Mouse (Mus musculus): Measurements from ENCODE around the gene Wdr18.

Gene Wdr18

DNA sequence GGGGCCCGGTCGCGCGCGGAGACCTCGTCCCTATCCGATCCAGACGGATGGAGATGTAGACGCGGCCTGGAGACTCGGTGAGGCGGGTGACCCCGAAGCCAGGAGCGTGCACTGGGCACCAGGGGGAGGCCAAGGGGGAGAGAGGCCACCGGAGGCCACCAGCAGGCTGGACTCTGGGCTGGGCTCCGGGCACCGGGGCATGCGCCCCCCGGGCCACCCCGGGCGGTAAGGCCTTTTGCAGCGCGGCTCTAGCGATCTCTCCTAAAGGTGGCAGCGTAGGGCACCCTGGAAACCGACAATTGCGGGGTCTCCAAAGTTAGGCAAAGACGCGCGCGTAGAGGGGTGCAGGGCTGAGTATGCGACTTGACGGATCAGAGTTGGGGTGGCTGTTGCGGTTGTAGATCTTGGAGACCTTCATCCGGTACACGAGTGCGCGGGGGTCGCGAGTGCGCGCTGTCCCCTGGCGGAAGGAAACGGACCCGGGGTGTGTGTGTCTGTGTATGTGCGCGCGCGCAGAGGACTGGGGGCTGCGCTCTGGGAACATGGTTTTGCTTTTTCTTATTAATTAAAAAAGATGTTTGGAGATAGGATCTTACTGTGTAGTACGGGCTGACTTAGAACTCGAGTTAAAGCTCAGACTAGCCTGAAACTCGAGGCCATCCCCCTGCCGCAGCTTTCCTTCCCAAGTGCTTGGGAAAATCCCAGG, 32.5 kb upstream of the Wdr18 start:
- DNase-seq, result peak; percentile 86

DNA sequence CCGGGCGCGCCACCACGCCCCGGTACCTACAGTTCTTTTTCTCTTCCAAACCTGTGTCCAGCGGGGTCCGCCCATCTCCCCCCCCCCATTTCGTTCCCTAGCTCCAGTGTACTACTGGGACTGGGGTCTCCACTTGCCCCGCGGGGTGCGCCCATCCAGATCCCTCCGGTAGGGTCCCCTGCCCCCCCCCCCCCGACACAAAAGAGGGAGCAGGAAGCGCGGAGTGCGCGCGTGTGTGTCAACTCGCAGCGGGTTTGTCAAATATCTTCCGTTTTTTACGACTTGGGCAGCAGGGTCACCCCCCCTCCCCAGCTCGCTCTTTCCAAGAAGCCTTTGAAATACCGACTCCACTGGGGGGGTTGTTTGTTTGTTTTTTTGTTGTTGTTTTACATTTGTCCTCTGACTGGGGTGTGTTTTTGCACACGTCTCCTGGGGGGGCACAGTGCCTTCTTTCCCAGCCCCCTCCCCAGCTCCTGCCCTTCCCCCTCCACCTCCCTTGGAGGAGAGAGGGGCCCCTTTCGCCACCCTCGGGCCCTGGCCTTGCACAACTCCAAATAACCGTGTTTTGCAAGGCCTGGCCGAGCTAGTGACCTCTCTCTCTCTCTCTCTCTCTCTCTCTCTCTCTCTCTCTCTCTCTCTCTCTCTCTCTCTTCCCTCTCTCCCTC, 31.8 kb upstream of the Wdr18 start:
- peak; percentile 40 for DNase-seq

DNA sequence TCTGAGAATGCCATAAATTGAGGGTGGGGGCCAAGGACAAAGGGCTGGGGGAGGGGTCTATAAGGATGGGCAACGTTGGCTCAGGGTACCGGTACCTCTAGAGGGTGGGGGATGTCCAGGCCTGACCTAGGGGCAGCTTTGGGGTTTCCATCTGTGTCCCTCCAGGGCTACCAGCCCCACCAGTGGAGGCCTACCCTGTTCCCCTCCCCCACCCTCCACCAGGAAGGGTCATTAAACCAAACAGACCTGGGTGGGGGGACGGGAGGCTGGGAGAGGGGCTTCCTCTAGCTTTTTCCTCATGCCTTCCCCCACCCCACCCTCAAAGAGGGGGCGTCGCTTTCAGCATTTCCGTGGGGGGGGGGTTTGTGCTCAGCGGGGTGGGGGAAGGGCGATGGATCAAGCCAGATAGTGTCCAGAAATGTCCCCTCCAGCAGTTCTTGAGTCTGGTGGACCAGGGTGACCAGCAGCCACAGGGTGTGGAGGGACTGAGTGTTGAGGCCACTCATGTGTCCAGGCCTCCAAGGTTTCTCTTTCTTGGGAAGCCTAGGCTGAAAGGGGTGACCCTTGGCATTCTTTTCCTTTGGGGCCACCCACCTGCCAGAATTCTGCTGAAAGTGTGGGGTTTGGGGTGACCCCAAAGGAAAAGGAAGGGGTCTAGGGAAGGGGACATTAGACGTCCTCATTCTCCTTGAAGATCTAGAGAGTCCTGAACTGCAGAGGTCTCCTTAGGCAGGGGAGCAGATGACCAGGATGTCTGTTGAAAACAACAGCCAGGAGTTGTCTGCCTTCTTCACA, 30.8 kb upstream of the Wdr18 start:
- DNase-seq, result no peak

DNA sequence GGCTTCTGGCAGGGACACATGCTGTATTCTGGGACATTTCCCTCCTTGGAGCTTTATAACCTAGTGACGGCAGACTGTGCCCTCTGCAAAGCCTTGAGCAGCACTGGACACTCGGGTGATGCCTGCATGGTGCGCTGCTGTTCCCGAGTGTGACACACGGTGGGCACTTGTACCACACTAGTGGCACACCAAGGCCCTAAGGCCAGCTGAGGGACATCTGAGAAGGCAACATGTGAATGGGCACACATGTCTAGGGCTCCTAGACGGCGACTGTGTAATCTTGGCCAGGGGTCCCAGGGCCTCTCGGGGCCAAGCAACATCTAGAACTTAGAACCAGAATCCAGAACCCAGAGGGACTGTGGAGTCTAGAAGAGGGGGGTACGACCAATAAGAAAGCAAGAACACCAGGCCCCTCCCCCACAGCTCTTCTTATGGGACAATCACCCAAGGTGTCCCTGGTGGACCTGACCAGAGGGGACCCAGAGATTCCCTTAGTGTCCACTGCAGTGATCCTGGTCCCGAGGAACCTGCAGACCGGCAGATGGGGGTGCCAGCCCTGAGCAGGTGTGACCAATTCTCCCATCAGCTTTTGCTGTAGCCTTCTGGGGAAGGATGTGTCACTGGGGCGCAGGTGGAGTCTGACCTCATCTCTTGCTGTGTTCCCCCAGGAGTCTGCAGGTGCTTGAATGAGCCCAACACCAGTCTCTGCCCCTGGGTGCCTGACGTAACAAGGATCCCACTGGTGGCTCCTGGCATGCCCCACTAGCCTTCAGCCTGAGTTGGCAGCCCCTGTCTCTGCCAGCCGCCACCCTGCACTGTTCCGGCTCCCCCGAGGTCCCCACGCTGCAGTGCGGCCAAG, 29.8 kb upstream of the Wdr18 start:
- no peak for DNase-seq

DNA sequence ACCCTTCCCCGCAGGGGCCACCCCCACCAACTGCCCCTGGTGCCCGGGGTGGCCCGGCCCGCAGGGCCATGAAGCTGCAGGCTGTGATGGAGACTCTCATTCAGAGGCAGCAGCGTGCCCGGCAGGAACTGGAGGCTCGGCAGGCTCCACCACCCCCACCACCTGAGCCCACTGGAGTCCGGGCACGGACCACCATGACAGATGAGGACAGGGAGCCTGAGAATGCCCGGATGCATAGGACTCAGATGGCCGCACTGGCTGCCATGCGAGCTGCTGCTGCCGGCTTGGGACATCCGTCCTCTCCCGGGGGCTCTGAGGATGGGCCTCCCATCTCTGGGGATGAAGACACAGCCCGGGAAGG, 29.1 kb upstream of the Wdr18 start:
- no peak for DNase-seq

DNA sequence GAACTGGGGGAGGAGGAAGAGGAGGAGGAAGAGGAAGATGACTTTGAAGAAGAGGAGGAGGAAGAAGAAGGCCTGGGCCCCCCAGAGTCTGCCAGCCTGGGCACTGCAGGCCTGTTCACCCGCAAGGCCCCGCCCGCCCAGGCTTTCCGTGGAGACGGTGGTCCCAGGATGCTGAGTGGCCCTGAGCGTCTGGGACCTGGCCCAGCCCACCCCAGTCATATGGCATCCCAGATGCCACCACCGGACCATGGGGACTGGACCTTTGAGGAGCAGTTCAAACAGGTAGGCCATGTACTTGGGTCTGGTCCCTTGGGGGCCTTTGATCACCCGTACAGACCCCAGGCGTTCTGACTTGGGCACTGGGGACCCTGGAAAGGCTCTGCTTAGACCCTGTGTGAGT, 28.2 kb upstream of the Wdr18 start:
- DNase-seq, result no peak

DNA sequence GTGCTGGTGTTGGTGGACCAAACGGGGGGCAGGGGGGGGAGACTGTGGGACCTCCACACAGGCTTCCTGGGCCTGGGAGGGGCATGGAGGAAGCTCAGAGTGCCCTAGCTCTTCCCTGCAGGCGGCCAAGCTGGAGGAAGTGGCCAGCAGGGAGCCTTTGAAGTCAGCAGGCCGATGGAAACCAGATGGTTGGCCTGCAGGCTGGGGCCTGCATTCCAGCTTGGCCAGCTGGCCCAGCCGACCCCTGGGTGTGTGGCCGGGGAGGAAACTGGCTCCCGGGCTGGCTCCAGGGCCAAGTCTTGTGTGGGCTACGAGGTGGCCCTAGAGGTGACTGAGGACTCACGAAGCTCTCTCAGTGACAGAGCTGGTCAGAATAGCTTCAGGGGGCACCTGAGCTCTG, 27.2 kb upstream of the Wdr18 start:
- no peak for DNase-seq

DNA sequence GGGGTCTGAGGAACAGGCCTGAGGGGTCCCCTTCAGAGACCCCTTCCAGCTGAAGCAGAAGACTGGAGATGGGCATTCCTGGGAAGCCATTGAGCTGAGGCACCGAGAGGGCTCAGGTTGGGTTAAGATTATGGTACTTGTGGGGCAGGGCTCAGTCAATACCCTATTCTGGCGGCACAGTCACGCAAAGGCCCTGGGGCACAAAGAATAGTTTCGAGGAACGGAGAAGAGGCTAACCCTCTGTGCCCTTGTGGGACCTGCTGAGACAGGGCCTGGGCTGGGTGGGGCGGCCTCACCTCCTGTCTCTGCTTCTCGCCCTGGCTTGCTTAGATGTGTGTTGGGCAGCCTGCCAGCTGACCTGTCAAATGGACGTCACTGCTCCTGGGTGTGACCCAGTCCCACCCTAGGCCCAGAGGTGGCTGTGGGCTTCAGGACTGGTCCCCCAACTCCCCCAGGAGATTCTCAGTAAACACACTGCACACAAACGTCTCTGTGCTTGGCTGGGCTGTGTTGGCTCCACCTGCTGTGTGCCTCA, 26.7 kb upstream of the Wdr18 start:
- no peak for DNase-seq

DNA sequence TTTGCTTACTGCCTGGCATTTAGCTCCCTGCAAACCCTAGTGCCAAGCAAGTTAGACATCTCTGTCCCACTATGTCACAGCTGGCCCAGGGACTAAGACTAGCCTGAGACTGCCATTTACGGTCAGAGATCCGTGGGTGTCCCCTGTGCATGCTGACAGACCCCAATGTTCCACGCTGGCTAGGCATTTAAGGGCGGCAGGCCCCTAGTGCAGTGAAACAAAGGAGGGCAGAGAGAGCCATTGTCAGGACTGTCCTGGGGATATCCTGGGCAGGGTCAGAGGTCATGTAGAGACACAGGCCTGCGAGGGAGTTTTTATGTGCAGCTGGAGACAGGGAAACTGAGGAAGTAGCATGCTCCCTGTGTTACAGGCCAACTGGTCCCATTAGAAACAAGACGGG, 26.1 kb upstream of the Wdr18 start:
- no peak for DNase-seq

DNA sequence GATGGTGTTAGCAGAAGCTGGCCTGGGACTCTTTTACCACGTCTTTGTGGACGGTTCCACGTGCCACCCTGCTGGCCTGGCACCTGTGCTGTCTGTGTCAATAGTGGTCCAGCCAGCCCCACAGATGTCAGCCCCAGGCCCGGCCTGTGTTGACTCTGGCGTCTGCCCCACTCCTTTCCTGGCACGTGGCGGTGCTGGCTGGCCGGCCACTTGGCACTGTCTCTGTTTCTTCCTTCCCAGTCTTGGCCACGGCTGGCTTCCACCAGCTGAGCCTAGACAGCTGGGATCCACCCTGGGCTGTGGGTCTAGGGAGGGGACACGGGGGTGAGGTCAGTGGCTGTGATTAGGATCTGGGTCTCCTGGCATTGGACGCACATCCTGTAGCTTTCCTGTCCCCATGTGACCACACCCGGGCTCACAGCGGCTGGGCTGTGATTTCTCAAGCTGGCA, 25.7 kb upstream of the Wdr18 start:
- DNase-seq, result no peak

DNA sequence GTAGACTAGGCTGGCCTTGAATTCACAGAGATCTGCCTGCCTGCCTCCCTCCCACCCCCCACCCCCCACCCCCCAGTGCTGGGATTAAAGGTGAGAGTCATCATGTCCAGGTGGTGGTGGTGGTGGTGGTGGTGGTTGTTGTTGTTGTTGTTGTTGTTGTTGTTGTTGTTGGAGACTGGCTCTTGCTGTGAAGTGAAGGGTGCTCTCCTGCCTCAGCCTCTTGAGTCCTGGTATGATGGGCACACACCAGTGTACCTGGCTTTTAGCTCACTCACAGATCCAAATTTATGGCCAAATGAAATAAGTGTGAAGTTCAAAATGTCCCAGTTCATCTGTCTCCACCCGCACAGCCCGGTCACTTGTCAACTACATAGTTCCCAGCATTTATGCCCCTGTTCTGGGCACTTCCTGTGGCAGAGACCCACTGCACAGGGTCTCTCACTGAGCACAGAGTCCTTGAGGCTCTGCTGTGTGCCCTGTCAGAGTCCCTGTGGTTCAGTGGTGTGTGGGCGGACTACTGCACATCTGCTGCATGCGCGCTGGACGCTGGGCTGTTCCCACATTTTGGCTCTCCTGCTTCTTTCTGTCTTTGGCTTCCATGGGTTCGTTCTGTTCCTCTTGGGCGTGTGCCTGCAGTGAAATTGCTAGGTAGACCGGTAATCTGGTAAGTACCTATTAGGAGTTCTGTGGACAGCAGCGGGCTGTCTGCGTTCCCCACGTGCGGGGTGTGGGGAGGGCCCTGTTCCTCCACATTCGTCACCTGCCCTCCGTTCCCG, 25.0 kb upstream of the Wdr18 start:
- DNase-seq, result no peak

DNA sequence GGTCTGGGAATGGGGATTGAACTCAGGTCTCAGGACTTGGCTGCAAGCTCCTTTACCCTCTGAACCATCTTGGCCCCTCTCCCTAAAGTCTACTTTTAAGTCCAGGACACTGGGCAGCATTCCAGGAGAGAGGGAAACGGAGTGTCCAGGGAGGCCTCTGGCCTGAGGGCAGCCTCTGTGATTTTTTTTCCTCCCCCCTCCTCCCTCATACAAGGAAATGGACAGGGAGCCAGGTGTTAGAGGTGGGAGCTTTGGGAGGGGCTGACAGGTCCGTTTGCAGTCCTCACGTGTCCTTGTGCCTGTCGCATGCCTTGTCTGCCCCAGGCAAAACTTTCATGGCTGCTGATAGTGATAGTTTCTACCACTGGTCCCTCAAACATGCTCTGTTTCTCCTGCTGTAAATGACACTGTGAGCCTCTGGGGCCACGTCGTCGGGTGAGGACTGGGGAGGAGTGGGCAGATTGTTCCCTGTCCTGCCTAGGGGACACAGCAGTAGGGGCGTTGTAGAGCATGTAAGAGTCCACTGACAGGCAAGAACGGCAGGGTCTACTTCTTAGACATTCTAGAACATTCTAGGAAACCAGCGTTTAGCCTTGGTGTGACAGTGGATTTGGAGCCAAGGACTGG, 23.6 kb upstream of the Wdr18 start:
- DNase-seq, result no peak

DNA sequence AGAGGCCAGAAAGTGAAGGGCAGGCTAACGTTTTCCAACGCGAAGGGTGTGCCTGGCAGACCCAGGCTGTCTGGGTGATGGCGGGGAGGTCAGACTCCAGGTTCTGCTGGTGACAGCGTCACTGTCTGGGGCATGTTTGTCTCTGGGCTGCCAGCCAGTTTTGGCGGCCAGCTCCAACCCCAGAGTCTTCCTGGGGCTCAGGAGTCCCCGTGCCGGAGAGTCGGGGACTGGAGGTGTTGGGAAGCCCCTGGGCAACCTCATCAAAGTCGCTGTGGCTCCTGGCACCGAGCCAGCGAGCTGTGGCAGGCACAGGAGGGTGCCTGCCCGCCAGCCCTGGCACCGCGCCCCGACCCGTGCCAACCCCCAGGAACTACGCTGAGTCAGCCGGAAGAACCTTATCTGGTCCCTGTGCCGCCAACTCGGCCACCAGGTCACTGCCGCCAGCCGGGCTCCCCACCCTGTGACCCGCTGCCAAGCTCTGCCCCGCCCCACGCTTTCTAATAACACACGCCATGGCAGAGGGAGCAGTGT, 23.0 kb upstream of the Wdr18 start:
- peak; percentile 66 for DNase-seq

DNA sequence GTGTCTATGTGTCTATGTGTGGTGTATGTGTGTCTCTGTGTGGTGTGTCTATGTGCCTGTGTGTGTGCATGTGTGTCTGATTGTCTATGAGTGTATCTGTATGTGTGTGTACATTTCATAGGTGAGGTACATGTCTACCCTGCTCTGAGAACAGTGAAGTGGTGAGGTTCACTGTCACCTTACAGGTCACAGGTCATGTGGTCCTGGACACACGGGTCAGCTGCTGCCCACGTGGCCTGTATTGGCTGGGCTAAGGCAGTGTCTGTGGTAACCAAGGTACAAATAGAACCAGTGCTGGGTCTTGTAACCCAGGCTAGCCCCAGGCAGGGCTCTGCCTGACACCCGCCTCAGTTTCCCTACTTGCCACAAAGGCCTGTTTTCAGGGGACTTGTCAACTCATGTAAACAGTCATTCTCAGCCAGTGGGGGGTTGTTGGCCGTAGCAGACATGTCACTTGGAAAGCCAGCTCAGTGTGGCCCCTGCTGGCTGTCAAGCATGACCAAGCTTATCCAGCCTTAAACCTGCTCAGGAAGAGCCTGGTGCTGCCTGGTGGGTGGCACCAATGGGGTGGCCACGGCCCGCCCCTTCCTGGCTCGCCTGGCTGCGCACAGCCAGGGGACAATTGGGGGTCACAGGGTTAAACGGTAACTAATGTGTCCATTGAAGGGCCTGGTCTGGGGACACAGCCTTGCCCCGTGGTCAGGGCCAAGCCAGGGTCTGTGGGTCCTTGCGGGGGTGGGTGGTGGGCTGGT, 22.0 kb upstream of the Wdr18 start:
- no peak for DNase-seq

DNA sequence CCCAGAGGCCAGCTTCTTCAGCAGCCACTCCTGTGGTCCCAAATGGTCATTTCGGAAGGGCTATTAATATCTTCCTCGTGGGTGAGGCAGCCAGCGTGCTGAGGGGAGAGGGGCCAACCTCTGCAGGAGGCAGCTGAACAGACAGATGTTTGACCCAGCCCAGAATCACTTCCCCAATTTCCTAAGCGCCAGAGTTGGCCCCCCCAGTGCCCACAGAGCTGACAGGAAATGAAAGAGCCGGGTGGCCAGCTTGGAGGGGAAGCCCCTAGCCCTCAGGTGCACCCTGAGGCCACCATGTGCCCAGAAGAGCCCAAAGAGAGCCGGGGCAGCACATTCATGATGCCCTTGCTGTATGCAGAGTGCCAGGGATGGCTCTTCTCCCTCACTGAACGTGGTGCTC, 19.2 kb upstream of the Wdr18 start:
- no peak for DNase-seq

DNA sequence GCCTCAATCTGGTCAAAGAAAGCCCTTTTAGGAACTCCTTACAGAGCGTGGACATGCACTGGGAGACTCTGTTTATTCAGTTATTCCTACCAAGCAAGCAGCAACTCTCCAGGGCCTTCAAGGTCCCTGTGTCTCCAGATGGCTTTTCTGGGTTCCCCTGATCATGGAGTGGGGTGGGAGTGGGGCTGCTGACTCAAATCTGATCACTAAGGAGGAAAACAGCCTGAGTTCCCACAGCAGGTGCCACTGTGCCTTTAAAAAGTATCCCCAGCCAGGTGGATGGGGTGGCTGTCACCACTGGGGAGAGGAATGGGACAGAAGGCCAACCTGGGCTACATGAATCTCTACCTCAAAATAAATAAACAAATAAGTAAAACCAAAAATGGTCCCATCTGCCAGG, 17.0 kb upstream of the Wdr18 start:
- no peak for DNase-seq

DNA sequence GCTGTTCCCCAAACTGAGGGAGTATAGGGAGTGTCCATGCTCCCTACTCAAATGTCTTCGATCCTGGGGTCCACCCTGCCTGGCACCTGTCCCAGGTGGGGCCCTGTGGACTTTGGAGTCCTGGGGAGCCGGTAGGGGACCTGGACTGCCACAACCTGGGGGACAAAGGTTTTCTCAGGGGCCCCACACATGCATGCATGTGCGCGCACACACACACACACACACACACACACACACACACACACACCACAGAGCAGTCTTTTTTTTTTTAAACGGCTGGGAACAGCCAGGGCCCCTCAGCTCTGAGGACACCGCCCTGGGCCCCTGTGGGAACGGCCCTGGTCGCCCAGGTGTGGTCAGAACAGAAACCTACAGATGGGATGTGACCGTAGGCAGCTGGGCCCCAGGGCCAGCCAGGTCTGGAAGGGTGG, 16.5 kb upstream of the Wdr18 start:
- no peak for DNase-seq

DNA sequence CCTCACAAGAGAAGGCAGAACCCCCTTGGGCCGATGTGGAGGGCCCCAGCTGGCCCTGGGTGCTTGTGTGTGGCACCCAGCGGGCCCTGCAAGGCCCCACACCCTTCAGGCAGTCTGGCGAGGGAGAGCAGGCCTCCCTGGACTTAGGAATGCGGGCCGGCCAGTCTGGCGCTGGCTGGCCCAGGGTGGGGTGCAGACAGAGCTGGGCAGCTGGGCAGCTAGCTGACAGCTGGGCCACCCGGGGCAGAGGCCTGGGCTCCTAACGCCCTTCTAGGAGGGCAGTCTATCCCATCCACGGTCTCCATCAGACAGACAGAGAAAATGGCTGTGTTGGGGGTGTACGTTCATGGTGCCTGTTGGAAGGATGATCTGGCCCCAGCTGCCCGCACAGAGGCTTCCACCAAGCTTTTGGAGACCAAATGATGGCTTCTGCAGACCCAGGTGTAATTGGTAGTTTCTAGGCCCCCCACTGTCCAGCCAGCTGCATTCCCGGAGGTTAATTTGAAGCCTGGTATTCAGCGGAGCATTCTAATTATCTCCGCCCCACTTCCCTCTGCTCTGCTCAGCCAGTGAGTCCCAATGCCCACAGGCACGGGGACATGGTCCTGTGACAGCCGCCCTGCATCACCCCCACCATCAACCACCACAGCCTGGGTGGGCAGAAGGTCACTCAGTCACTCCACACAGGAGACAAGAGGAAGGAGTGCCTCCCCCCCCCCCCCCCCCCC, 14.3 kb upstream of the Wdr18 start:
- DNase-seq, result no peak

DNA sequence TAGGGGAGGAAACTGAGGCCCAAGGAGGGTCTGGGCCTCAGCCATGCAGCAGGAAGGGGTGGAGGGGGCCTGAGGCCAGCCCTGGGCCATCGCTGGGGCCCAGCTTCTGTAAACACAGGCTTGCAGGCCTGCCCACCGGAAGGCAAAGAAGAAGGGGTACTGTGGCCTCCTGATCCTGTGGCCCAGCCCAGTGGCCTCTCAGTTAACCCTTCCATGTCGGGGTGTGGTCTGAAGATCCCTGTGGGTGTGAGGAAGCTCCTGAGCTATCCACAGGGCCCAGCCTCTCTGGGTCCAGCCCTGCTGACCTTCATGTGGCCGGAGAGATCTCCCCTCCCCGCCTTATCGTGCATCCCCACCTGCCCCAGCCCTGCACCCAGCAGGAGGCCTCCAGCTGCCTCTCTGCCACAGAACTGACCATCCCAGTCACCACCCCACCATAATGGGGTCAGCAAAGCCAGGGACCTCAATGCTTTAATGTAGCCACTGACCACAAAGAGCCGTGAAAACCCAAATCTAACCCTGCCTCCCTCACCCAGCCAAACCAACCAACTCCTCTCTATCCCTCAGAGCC, 13.1 kb upstream of the Wdr18 start:
- DNase-seq, result no peak
